Mouse (Mus musculus): ENCODE data around the gene Eif2s3x. TPM values are rescaled to one million over a fixed set of nuclear protein-coding genes. Genes with fewer than 3 reads are reported as not detected.

Eif2s3x gene
- polyA plus RNA-seq (2015; fragmentation: Nextera tagmentation; extraction: Ambion mirVana): 37.0 and 38.8 TPM in 2 replicates

DNA sequence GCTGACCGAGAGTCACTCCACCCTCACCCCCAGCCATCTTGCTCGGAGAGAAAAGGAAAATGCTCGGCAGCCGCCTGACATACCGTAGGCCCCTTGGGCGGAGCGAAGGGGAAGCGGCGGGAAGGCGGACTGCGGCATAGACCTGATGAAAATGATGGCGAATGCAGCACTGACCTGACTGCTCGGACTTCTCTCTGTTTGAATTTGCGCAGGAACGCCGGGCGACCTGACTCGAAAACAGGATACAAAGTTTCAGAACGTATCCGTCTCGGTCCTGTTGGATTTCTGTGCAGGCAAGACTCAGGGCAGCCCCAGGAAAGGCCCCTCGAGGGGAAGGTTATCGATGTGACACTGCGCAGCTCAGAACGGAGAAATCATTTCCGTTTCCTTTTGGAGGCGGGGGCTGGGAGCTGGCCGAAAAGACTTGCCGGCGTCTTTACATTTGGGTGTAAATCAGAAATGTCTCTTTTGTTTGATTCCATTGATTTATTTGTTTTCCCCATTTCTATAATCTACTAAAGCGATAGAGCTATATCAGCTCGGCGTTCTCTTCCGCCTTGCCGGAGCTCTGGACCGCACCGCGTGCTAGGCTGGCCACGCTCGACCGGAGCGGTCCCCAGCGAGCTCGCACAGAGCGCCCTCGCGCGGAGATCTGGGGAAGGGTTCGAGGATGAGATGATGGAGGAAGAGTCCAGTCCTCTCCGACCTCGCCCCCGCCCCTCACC lies at the start of gene Eif2s3x:
Gene Eif2s3x, minus strand, starts transcription at position 266 of the 725 bp plus-strand sequence.
- Histone ChIP-seq H3K4me3 (ENCODE audit: low read depth, low read length) (peak within 1 kb of the TSS; percentile 61), H3K9ac (ENCODE audit: low read length) (peak within 1 kb of the TSS; percentile 71), H3K9me3 (ENCODE audit: control insufficient read depth, low read length) (no peaks in the 10 kb centered on the region), H3K27ac (replicated peaks) (peak within 1 kb of the TSS; percentile 75), H3K4me2 (replicated peaks; ENCODE audit: low read depth) (peak within 1 kb of the TSS; percentile 58), H3K4me1 (replicated peaks; ENCODE audit: control insufficient read depth, insufficient read depth) (no peaks in the 10 kb centered on the region), H3K27me3 (ENCODE audit: control insufficient read depth, insufficient read depth, low read length) (no peaks in the 10 kb centered on the region), H3K36me3 (ENCODE audit: control insufficient read depth, insufficient read depth, low read length) (no peaks in the 10 kb centered on the region; the same call in 1 of the 2 replicates)
- 0% methylated on average over 52 of the region's 52 CpGs for WGBS
- DNase-seq (ENCODE audit: low spot score) (peak; percentile 82), ATAC-seq (ENCODE audit: low FRiP score, low TSS enrichment) (peak; percentile 95)
- TF ChIP-seq EP300 (optimal IDR thresholded peaks at IDR 0.05) (peak; percentile 72), CTCF (IDR thresholded peaks at IDR 0.05; ENCODE audit: low read depth) (peak; percentile 80)

DNA sequence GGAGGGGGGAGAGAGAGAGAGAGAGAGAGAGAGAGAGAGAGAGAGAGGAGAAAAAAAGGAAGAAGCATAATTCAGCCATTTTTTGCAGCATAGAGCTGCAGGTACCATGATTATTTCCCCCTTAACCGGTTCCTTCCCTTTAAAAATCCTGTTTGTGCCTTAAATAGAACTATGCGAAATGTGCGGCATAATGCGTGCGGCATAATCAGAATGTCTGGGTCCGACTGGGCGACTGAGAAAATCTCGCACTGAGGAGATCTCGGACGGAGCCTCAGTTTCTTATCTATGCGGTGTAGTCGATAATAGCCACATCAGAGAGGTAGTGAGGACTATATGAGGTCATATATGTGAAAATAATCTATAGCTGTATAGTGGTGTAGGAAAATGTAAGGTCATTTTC lies 22.9 kb upstream of the Eif2s3x start:
- no peak for TF ChIP-seq EP300 (optimal IDR thresholded peaks at IDR 0.05)
- no peak for TF ChIP-seq CTCF (IDR thresholded peaks at IDR 0.05; ENCODE audit: low read depth)
- no peaks in the 10 kb centered on the region for H3K27me3 ChIP-seq (ENCODE audit: control insufficient read depth, insufficient read depth, low read length)
- WGBS: 16% methylated on average over 12 of the region's 12 CpGs
- no peak for ATAC-seq (ENCODE audit: low FRiP score, low TSS enrichment)
- no peak overlapping the region for H3K27ac ChIP-seq (replicated peaks)
- H3K36me3 ChIP-seq (ENCODE audit: control insufficient read depth, insufficient read depth, low read length): no peaks in the 10 kb centered on the region
- no peaks in the 10 kb centered on the region for H3K4me1 ChIP-seq (replicated peaks; ENCODE audit: control insufficient read depth, insufficient read depth)
- H3K9ac ChIP-seq (ENCODE audit: low read length): peak overlapping the region; percentile 70; the same call in 1 of the 2 replicates
- peak; percentile 12 for DNase-seq (ENCODE audit: low spot score)
- peak overlapping the region; percentile 60 for H3K4me2 ChIP-seq (replicated peaks; ENCODE audit: low read depth)
- peak overlapping the region; percentile 66 for H3K4me3 ChIP-seq (ENCODE audit: low read depth, low read length)
- no peaks in the 10 kb centered on the region for H3K9me3 ChIP-seq (ENCODE audit: control insufficient read depth, low read length)

DNA sequence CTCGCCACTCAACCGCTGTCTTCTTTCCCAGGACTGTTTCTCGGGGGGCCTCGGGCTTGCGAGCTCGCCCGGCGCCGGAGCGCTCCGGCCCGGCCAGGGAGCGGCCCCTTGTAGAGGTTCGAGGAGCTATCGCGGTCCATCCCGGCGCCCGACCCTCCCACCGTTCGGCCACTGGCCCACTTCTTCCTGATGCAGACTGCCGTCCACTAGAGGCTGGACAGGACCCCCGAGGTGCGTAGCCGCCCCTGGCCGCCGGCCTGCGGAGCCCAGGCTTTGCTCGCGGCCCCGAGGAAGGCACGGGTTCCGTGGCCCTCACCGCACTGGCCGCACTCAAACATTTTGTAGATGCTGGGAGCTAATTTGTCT lies 22.5 kb upstream of the Eif2s3x start:
- WGBS: 15% methylated on average over 35 of the region's 35 CpGs
- Histone ChIP-seq H3K4me1 (replicated peaks; ENCODE audit: control insufficient read depth, insufficient read depth) (no peaks in the 10 kb centered on the region), H3K4me2 (replicated peaks; ENCODE audit: low read depth) (peak overlapping the region; percentile 60), H3K4me3 (ENCODE audit: low read depth, low read length) (peak overlapping the region; percentile 66), H3K36me3 (ENCODE audit: control insufficient read depth, insufficient read depth, low read length) (no peaks in the 10 kb centered on the region), H3K9ac (ENCODE audit: low read length) (peak overlapping the region; percentile 70), H3K9me3 (ENCODE audit: control insufficient read depth, low read length) (no peaks in the 10 kb centered on the region), H3K27me3 (ENCODE audit: control insufficient read depth, insufficient read depth, low read length) (no peaks in the 10 kb centered on the region), H3K27ac (replicated peaks) (peak overlapping the region; percentile 85)
- no peak for TF ChIP-seq CTCF (IDR thresholded peaks at IDR 0.05; ENCODE audit: low read depth)
- no peak for TF ChIP-seq EP300 (optimal IDR thresholded peaks at IDR 0.05)
- ATAC-seq (ENCODE audit: low FRiP score, low TSS enrichment) (no peak; the same call in 1 of the 2 replicates), DNase-seq (ENCODE audit: low spot score) (no peak)

DNA sequence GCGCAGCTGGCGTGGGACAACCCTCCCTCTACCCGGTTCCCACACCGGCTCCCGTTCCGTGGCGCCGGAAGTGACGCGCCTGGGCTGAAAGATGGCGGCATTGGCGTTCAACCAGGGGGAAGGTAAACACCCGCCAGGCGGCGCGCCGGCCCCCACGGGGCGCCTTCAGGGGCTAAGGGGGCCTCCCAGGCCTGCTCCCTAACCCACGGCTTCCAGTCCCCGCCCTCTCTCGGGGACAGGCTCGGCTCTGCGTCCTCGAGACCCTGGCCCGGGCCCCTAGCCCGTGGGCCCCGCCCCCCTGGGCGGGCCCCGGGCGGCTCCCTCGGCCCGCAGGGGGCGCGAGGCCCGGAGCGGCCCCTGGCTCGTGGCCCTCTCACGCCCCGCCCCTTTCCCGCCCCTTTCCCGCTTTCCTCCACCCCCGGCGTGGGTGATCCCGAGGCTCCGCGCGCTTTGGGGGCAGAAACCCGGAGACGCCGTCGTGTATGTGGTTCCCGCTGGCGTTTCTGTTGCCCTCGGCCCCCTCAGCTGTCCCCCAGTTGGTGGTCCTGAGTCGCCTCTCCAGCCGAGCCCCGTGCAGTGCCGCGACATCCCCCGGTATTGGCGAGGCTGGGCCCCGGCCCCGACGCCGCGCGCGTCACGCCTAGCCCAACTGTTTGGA lies 22.0 kb upstream of the Eif2s3x start, which contains the start of gene Klhl15:
Gene Klhl15, plus strand, starts transcription at position 68 of the 658 bp plus-strand sequence.
- H3K9ac ChIP-seq (ENCODE audit: low read length): peak within 1 kb of the TSS; percentile 70
- H3K9me3 ChIP-seq (ENCODE audit: control insufficient read depth, low read length): no peaks in the 10 kb centered on the region
- TF ChIP-seq CTCF (IDR thresholded peaks at IDR 0.05; ENCODE audit: low read depth): peak; percentile 54
- no peak for TF ChIP-seq EP300 (optimal IDR thresholded peaks at IDR 0.05)
- H3K4me3 ChIP-seq (ENCODE audit: low read depth, low read length): peak within 1 kb of the TSS; percentile 66
- WGBS: 9% methylated on average over 35 of the region's 70 CpGs
- peak; percentile 94 for ATAC-seq (ENCODE audit: low FRiP score, low TSS enrichment)
- H3K27ac ChIP-seq (replicated peaks): peak within 1 kb of the TSS; percentile 85
- H3K4me1 ChIP-seq (replicated peaks; ENCODE audit: control insufficient read depth, insufficient read depth): no peaks in the 10 kb centered on the region
- DNase-seq (ENCODE audit: low spot score): peak; percentile 84
- no peaks in the 10 kb centered on the region for H3K36me3 ChIP-seq (ENCODE audit: control insufficient read depth, insufficient read depth, low read length)
- peak within 1 kb of the TSS; percentile 60 for H3K4me2 ChIP-seq (replicated peaks; ENCODE audit: low read depth)
- no peaks in the 10 kb centered on the region for H3K27me3 ChIP-seq (ENCODE audit: control insufficient read depth, insufficient read depth, low read length)

DNA sequence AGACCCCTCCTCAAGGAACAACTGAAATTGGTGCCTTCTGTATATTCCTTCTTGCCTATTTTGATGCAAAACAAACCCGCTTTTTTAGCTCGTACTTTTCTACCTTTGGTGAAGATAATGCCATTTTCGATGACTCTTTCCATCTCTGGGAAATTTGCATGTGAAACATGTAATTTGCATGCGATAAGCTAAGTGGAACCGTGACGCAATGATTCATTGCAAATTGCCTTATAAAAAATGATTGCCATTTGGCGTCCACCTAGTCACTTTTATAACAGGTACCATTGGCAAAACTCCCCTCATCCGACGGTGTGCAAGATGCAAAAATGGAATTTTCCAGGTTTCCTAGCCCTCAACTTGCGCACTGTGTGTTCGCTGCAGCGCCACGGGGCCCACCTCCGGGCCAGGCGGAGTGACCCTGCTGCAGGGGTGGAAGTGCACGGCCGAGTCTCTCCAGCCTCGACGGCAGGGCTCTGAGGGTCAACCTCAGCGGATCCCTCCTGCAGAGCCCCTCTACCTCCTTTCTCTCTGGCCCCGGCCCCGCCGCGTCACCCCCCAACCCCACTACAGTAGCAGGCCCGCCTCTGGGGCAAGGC lies 21.4 kb upstream of the Eif2s3x start:
- Histone ChIP-seq H3K27me3 (ENCODE audit: control insufficient read depth, insufficient read depth, low read length) (no peaks in the 10 kb centered on the region), H3K4me1 (replicated peaks; ENCODE audit: control insufficient read depth, insufficient read depth) (no peaks in the 10 kb centered on the region), H3K9ac (ENCODE audit: low read length) (peak overlapping the region; percentile 70), H3K27ac (replicated peaks) (peak overlapping the region; percentile 85), H3K4me2 (replicated peaks; ENCODE audit: low read depth) (peak overlapping the region; percentile 60), H3K9me3 (ENCODE audit: control insufficient read depth, low read length) (no peaks in the 10 kb centered on the region), H3K4me3 (ENCODE audit: low read depth, low read length) (peak overlapping the region; percentile 66), H3K36me3 (ENCODE audit: control insufficient read depth, insufficient read depth, low read length) (no peaks in the 10 kb centered on the region)
- TF ChIP-seq CTCF (IDR thresholded peaks at IDR 0.05; ENCODE audit: low read depth) (no peak), EP300 (optimal IDR thresholded peaks at IDR 0.05) (no peak)
- ATAC-seq (ENCODE audit: low FRiP score, low TSS enrichment): no peak
- WGBS: 9% methylated on average over 23 of the region's 25 CpGs
- DNase-seq (ENCODE audit: low spot score): no peak

All from stomach, postnatal 0 days (tissue).